Mouse (Mus musculus) heart, postnatal 4 days (tissue): ENCODE results near the gene Fkbp15. TPM values are rescaled to one million over a fixed set of nuclear protein-coding genes. Genes with fewer than 3 reads are reported as not detected.

Experiments used
- DNase-seq: peaks from one replicate; pipeline ENCODE4 v3.0.0; 2021
- total RNA-seq, 2 experiments: library from RNA; stranded (reverse); gene quantifications; 2 replicates each; pipeline ENCODE4 v1.2.3; 2021

Gene Fkbp15
- total RNA-seq = 10 to 100 TPM; 26.5 to 28.1 TPM

DNA sequence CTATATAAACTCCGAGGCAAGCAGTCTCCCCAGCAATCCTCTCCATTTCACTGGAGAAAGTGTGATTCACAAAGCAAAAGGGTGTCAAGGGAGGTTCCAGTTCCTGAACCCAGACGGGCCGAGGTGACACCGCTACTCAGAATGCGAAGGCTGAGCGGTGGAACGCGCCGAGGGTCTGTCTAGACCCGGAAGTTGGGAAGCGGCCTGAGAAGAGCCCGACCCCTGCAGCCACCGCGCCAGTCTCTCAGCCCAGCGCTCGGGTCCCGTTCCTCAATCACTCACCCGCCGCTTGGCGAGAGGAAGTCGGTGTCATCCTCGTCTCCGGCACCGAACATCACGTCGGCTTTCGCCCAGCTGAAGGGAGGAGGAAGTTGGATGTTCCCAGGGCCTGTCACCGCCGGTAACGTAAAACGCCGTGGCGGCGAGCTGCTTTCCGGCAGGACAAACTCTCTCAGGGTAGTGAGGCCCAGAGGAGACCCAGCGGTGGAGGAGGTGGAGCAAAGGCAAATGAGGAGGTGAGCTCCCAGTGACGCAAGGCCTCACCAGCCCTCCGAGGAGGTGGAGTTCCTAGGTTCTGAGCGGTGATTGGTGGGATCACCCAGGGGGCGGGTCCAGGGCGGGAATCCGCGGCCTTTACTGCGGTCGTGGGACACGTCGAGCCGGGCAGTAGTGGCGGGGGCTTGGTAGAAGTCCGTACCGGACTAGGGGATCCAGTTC, at the start of gene Fkbp15, which contains the start of gene Slc31a1:
TSS of gene Fkbp15 (minus strand) at position 461 of the 717 bp plus-strand sequence.
TSS of gene Slc31a1 (plus strand) at position 640 of the 717 bp plus-strand sequence.
- DNase-seq = peak; percentile 96

DNA sequence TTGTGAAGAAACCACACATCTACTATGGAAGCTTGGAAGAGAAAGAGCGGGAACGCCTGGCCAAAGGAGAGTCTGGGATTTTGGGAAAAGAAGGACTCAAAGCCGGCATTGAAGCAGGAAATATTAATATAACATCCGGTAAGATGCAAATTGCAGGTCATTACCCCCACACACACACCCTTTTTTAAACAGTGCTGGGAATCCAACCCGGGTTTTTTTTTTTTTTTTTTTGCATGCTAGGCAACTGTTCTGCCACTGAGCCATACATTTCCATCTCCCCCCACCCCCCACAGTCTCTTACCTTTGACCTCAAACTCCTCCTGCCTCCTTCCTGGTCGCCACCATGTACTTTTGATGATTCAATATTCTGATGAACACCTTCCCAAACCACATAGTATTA, 49.3 kb upstream of the Fkbp15 start:
- no peak for DNase-seq

DNA sequence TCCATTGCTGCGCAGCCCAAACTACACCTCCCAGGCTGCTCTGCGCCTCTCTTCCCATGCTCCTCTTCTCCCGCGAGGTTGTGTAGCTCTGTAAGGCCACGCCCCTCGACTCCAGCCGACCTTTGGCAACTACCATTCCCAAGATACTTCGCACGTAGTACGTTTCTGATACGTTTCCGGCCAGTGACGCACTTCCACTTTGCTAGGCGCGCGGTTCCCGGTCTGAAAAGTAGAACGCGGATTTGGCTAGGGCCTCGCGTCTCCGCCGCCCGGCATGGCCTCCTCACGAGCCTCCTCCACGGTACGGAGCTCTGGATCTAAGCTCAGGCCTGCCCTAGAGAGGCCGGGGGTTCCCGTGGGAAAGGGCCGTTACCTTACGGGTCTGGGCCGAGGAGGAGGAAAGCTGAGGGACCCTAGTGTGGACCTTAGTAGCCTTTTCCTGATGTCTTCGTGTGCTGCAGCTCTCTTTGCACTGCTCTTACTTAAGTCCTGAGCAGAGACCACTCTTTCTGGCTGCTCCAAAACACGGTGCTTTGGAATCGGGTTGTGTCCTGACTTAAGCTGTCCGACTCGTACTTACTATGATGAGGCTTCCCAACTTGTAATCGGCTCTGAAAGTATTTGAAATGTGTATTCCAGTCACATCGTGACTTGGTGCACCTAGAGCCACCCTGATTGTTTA, 48.4 kb upstream of the Fkbp15 start, which contains the start of the genes Cdc26 and Prpf4:
TSS of gene Cdc26 (minus strand) at position 42 of the 682 bp plus-strand sequence.
TSS of gene Prpf4 (plus strand) at position 197 of the 682 bp plus-strand sequence.
- DNase-seq = peak; percentile 98

DNA sequence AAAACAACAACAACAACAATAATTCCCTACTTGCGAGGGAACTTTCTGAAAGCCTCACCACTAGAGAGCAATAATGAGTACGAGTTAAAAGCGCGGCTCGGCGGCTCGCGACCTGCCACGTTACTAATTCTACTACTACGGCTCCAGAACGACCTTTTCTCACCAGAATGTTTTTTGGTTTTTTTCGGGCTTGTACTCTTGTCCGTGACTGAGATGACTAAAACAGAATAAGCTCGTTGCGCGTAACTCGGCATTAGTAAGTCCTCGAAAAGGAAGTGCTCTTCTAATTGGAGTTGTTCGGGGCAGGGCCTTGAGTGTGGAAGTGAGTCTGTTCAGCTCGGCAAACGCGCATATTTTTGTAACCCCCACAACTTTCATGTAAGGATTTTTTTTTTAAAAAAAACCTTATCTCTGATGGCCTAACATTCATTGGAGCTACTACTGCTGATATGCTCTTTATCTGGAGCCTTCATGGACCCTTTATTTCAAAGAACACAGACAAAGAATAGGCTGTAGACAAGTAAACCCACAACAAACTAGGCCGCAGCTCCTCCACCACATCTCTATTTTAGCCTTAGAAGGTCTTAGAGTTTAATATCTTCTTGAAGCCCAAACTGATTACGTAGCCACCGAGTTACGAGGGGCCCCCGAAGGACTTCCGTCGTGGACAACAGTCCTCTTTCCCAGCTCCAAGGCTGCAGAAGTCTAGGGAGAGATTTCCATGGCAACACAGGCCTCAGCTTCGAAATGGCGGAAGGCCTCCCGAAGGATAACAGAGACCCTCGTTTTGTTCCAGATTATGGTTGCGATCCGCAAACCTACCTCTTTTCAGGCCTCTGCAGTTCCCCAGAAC, 47.6 kb upstream of the Fkbp15 start:
- DNase-seq = peak; percentile 60

DNA sequence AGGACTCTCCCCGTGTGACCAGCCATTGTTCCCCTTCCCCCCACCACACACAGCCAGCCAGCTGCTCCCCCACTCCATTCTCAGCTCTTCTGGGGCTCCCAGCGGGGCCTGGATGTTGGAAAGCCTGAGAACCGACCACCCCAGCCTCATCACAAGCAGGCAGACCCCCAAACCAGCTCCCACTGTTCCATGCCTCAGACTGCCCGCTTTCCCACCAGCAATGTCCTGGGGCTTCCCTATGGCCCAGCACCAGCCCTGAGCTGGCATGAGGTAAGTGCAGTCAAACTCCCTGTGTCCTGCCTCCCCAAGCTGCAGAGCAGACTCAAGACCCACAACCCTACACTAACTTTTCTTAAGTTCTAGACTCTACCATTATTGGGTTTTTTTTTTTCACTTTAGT, 45.8 kb upstream of the Fkbp15 start:
- no peak for DNase-seq

DNA sequence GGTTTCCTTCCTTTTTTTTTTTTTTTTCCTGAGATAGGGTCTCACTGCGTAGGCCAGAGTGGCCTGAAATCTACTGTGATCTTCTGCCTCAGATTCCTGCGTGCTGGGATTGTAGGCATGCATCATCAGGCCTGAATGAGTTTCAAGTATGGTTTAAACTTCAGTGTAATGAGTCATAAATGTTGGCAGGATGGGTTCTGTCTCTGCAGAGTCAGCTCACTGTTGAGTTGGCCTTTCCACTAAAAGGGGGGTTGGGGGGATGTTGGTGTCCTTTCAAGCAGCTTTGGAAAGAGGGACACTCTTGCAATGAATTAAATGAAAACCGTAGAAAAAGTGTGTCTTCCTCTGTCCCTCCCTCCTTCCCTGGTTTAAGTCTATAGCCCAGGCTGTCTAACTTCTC, 38.6 kb upstream of the Fkbp15 start:
- no peak for DNase-seq

DNA sequence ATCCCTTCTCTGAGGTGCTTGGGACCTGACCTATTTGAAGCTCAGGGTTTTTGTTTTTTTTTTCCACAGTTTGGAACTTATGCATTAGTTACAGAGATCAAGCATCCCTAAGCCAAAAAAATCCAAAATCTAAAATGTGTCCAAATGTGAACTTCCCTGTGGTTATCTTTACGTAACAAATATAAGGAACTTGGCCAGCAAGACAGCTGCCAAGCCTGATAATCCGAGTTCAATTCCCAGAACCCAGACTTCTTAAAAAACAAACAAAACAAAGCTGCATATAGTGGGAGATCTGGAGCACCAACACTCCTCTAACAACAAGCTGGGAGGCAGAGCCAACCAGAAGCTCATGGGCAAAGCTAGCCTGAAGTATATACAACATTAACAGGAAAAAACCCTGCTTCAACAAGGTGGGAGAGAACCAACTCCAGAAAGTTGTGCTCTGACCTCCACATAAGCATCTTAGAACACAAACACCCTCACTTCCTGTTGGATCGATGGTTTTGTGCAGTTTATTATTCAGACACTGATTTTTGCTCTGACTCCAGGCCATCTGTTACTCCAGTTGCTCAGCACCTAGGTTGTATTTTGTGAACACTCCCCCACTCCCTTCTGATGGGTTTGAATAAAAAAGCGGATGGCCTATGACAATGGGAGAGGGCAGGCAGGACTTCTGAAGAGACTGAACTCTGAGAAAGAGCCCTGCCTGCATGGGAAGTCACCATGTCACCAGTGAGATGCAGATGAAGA, 37.4 kb upstream of the Fkbp15 start:
- DNase-seq = no peak

DNA sequence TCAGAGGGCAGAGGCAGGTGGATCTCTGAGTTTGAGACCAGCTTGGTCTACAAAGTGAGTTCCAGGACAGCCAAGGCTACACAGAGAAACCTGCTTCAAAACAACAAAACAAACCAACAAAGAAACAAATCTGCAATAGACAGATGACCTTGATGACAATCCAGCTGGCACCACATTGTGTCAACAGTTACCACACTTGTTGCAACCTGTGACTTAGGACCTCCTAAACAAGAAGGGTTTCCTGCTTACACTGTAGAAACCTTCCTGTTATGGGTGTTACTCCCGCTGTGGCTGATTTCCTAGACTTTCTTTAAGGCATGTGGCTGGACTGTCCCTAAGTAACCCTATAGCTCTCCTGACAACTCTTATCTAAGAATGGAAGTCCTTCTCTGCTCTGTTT, 35.5 kb upstream of the Fkbp15 start:
- DNase-seq = no peak

DNA sequence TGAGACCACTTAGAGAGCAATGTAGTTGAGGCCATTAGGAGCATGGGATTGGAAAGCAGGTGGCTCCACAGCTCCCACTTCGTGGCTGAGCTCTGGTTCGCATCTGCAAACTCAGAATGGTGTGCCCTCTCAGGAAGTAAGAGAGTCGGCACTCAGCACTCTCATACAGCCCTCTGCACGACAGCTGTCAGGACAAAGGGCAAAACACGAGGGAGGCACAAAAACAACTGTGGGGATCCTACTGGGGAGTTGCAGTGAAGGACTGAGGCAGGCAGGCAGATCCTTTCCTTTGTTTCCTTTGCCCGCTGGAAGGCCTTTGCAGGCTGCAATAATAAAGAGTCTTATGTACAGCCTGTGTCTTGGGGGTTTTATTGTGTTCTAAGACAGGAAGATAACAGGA, 33.1 kb upstream of the Fkbp15 start:
- DNase-seq = no peak

DNA sequence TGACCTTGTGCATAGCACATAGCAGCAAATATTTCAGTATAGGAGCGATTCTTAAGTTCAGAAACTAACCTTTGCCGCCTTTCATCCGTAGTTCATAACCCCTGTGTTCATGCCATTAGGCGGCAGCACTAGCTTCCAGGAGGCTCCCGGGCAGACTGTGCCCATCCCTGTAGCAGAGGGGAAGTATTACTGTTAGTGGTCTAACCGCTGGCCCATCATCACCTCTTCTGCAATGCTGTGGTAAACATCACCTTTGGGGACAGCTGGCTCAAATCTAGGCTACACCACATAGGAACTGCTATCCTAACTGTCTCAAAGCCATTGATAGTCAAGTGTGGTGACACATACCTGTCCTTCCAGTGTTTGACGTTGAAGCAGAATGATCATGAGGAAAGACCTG, 31.5 kb upstream of the Fkbp15 start:
- DNase-seq = no peak

DNA sequence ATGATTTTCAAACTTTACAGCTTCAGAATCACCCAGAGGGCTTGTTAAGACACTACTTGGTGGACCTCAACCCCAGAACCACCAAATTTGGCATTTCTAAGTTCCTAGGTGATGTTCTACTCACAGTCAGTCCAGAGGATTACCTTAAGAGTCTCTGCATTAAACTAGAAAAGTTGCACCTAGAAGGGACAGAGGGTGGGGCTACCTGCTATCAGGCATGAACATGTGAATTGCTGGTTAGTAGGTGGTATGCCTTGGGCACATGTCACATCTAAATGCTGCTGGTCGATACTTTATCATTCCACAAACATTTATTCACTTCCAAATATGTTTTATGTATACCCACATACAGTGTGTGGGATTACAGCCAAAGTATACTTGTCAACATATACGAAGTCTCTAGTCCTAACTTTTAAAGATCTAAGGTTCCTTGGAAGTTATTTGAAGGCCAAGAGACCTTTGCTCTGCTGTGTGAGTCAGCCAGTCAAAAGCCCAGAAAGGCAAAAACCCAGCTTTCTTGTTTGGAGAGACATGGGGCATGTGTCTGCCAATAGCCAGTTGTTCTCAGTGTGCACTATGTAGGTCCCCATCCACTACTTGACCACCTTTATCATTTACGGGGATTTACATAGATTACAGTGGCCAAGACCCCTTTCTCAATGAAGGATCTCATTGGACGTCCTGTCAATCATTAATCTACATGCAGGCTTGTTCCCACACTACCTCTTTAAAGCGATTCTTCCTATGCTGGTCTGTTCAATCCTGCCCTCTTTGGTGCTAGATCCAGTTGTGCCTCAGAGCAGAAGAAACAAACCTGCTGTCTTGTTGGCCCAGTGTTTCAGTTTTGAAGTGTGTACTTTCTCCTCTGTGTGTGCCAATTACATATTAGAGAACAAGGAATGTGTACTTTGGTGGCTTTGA, 29.5 kb upstream of the Fkbp15 start:
- no peak for DNase-seq

DNA sequence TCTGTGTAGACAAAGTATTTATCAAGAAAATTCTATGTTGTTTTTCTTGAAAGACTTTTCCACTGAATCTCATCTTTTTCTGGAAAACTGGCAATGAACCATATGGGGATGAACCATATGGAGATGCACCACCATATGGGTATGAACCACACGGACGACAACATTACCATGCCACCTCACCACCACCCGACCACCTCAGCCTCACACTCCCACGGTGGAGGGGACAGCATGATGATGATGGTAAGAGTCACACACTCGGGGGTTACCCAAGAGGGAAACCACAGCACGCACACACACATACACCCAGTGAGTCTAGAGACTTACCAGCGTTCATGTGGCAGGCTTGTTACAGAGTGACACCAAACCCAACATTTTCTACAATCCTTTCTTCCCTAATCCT, 25.1 kb upstream of the Fkbp15 start:
- DNase-seq = no peak

DNA sequence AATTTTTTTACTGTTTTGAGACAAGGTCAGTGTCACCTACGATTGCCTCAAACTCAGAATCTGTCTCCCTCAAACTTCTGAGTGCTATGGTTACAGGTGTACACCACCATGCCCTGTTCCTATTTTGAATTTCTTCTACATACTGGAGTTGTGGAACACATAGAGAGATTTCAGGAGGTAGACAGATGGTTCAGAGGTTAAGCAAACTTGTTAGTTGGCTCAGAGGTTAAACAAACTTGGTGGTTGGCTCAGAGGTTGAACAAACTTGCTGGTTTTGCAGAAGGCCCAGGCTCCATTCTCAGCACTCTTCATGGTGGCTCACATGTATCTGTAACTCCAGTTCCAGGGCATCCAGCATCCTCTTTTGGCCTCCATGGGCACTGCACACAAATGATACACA, 23.8 kb upstream of the Fkbp15 start:
- no peak for DNase-seq

DNA sequence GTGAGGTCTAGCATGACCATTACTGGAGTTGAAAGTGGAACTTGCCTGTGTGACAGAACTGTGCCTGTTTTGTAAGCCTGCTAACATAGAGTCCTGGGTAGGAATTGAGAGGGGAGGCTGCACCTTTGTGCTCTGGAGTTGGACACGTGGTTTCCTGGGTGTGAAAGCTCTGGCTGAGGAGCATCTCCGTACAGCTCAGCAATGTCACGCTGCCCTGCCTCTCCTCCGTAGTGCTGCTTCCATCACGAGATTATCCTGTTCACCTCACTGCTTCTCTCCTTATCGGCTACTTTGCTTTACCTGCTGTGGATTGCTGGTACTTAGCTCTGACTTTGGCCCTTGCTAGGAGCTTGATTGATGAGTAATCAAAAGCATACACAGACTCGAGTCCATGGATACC, 23.4 kb upstream of the Fkbp15 start:
- no peak for DNase-seq

DNA sequence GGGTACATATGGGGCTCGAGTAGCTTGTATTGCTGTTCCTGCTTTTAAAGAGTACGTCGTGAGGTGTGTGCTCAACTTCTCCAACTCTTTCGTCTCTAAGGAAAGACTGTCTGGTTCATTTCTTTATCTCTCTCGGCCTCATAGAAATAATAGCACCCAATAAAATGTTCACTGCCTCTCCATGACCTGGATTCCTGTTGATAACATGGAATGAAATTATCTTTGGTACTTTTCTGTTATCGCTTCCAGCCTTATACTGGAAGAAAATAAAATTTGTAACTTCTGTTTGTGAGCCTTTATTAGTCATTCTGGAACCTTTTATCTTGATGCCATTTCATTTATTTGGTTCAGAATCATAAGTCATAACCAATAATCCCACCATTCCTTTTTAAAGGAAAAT, 22.9 kb upstream of the Fkbp15 start:
- no peak for DNase-seq

DNA sequence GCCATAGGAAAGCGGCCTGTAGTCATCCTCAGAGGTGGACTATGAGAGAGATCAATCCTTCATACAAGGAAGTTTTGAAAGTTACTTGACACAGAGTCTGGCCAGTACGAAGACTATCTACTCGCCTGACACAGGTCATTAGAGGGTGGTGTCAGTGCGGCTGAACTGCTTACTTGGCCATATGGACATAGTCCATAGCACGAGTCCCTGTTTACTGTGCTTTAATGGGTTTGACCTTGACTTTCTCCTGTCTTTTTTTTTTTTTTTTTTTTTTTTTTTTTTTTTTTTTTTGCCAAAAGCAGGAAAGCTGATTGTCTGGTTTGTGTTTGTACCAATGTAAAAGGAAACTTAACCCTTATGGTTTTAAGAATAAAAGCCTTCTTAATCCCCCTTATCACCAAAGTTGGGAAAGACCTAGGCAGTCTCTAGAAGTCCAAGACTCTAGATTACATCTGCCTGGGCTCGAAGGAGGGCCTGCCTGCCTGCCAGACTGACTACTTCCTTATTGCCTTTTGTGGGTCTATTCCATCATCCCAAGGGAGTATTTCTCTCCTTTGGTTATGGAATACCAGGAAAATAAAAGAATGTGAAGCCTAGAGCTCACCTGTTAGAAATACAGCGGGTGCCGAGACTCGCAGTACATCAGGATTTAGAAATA, 19.5 kb upstream of the Fkbp15 start:
- no peak for DNase-seq

DNA sequence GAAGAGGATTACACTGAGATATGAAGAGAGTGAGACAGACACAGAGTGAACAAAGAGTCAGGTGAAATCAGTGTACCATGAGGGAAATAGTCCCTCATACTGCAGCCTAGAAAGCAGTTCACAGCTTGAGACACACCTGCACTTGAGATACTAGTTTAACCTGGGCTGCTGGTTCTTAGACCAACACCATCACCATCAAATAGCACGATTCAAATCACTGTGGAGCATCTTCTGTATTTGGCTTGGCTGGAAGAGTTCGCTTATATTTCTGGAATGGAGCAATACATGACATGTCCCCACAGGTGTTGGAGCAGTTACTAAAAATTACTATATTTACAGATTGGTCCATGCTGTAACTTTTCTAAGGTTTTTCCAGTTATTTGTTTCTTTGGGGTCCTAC, 15.8 kb upstream of the Fkbp15 start:
- DNase-seq = no peak

DNA sequence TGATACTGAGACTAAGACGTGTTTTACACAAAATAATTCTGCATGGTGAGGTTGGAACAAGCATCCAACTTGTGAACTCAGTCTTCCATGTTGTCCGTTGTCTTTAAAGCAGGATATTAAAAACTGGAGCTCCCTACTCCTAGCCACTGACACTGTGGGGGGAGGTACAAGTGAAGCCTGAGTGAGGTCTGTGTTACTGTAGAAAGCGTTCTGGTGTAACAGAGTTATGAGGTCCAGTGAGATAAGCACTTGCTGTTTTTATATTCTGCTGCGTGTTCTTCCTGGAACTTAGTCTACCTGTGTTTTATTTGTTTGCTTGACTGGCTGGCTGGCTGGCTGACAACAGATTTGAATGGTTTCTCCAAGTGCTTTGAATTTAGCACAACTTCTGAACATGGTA, 14.0 kb upstream of the Fkbp15 start:
- DNase-seq = no peak

DNA sequence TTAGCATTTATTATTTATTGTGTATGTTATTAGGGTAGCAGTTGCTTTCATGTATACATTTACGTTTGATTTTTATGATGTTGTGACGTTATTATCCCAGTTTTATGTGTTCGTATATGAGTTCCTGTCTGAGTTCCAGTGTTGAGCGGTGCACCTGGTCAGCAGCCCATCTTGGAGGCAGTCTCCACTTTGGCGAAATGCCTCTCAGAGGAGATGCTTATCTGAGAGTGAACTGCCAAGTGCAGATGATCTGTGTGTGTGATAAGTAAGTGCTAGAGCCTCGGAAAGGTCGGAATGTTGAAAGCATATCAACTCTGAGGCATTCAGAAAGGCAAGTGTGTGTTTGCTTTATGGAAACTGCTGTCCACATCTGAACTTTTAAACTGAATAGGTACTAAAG, 13.3 kb upstream of the Fkbp15 start:
- no peak for DNase-seq

DNA sequence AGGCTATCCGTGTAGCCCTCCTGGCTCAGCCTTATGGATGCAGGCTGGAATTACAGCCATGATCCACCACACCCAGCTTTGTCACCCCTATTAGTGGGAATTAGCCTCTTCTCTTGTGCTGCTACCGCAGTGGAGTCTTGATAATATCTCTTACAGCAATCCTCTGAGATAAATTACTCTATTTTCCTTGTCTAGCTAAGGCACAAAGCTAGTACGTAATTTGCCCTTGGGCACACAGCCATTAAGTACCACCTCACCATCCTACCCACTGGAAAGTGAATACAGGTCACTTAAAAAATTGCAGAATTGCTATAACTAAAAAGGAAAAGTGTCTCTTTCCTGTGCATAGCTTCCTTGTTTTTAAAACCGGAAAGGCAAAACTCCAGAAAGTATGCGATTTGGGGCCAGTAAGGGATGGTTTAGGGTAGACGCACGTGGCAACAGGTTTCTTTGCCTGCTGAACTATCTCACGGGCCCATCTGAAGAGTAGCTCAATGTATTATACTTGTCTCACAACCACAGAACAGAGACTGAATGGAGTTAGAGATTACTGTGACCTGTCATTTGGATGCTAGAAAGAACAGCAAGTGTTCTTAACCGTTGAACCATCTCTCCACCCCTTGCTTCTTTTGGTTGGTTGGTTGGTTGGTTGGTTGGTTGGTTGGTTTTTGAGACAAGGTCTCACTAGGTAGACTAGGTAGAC, 12.6 kb upstream of the Fkbp15 start:
- no peak for DNase-seq
